Mouse (Mus musculus): ENCODE data around the gene Fstl3. TPM values are rescaled to one million over a fixed set of nuclear protein-coding genes. Genes with fewer than 3 reads are reported as not detected.
A peak's percentile ranks its signal among the peaks of the same experiment; 100 is the strongest.

The Fstl3 gene
- total and polyA plus RNA-seq, 2 experiments from 2014 or later, result 2.1 to 2.8 TPM

DNA sequence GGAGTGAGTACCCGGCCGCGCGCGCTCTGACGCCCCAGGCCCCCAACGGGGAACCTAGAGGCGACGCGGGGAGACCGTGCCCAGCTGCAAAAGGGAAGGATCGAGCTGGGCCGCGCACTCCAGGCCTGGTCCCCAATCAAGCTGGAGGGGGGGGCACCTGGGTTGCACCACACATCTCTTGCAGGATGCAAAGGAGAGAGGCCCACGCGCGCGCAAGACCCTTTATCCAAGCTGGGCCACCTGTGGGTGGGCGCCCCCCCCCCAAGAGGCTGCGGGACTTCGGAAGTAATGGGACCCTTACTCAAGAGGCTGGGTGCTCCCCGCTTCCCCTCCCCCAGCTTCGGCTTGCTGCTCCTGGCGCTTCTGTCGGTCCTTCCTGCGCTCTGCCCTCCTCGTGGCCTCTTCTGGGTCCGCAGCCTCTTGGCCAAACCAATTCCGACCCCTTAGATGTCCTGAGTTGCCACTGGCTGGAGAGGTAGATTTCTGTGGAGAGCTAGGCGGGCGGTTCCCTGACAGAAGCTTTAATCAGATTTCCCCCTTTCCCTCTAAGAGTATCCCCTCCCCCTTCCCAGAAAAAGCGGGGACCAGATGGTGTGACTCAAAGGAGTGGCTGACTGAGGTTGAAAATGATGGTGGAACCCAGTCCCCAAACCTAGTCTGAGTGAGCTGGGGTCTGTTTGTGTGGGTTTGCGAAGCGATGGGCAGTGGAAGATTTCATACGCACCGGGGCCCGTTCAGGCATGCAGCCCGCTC, 16.8 kb downstream of the Fstl3 start:
- ATAC-seq, result peak; percentile 69
- peak overlapping the region; percentile 88 for H3K4me2 ChIP-seq (ENCODE audit: low read depth)
- H3K27me3 ChIP-seq (ENCODE audit: insufficient read depth, low read length), result no peaks in the 10 kb centered on the region
- H3K27ac ChIP-seq (ENCODE audit: low read depth, low read length), result peak overlapping the region; percentile 94
- peak overlapping the region; percentile 92 for H3K4me3 ChIP-seq (ENCODE audit: low read depth, low read length)
- WGBS, result under 1% methylated on average over 37 of the region's 38 CpGs
- H3K9me3 ChIP-seq (ENCODE audit: low read length), result no peaks in the 10 kb centered on the region
- peaks cover 15% of the 10 kb centered on the region; the same call in 1 of the 2 replicates for H3K4me1 ChIP-seq (ENCODE audit: insufficient read depth)
- DNase-seq, result peak; percentile 79
- no peaks in the 10 kb centered on the region for H3K36me3 ChIP-seq (ENCODE audit: insufficient read depth)
- TF ChIP-seq CTCF (IDR thresholded peaks at IDR 0.05; ENCODE audit: low read depth), result no peak
- H3K9ac ChIP-seq, result peak overlapping the region; percentile 98

- peak overlapping the region; percentile 98 for H3K9ac ChIP-seq
- peak overlapping the region; percentile 88 for H3K4me2 ChIP-seq (ENCODE audit: low read depth)
- H3K27me3 ChIP-seq (ENCODE audit: insufficient read depth, low read length), result no peaks in the 10 kb centered on the region
- peak overlapping the region; percentile 92 for H3K4me3 ChIP-seq (ENCODE audit: low read depth, low read length)
- 2% methylated on average over 10 of the region's 10 CpGs for WGBS
- ATAC-seq, result no peak
- H3K4me1 ChIP-seq (ENCODE audit: insufficient read depth), result peaks cover 15% of the 10 kb centered on the region; the same call in 1 of the 2 replicates
- no peaks in the 10 kb centered on the region for H3K36me3 ChIP-seq (ENCODE audit: insufficient read depth)
- TF ChIP-seq CTCF (IDR thresholded peaks at IDR 0.05; ENCODE audit: low read depth), result no peak
- H3K27ac ChIP-seq (ENCODE audit: low read depth, low read length), result peak overlapping the region; percentile 94
- H3K9me3 ChIP-seq (ENCODE audit: low read length), result no peaks in the 10 kb centered on the region
- no peak for DNase-seq
These were observed 17.4 kb downstream of the Fstl3 start for GRCm38 (mm10) chr10:79794491-79794931.

DNA sequence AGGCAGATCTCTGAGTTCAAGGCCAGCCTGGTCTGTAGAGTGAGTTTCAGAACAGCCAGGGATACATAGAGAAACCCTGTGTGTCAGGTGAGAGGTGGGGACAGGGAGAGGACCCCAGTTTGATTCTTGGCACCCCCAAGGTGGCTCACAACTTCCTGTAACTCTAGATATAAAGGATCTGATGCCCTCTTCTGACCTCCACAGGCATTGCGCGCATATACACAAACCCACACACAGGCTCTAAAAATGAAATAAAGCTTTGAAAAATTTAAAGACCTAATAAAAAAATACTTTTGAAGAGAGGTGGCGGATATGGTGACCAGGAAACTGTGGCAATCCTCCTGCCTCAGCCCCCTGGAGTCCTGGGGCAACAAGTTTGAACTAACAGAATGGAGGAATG, 18.8 kb downstream of the Fstl3 start:
- Histone ChIP-seq H3K4me1 (ENCODE audit: insufficient read depth) (peaks cover 15% of the 10 kb centered on the region; the same call in 1 of the 2 replicates), H3K4me3 (ENCODE audit: low read depth, low read length) (no peak overlapping the region), H3K9ac (no peak overlapping the region), H3K4me2 (ENCODE audit: low read depth) (no peak overlapping the region), H3K27me3 (ENCODE audit: insufficient read depth, low read length) (no peaks in the 10 kb centered on the region), H3K27ac (ENCODE audit: low read depth, low read length) (no peak overlapping the region), H3K36me3 (ENCODE audit: insufficient read depth) (no peaks in the 10 kb centered on the region), H3K9me3 (ENCODE audit: low read length) (no peaks in the 10 kb centered on the region)
- no peak for TF ChIP-seq CTCF (IDR thresholded peaks at IDR 0.05; ENCODE audit: low read depth)
- DNase-seq (no peak), ATAC-seq (no peak)
- 98% methylated on average over 3 of the region's 3 CpGs for WGBS

GRCm38 (mm10) chr10:79797326-79797725, 20.3 kb downstream of the Fstl3 start:
- no peak overlapping the region for H3K4me3 ChIP-seq (ENCODE audit: low read depth, low read length)
- no peaks in the 10 kb centered on the region for H3K9me3 ChIP-seq (ENCODE audit: low read length)
- no peaks in the 10 kb centered on the region for H3K27me3 ChIP-seq (ENCODE audit: insufficient read depth, low read length)
- H3K4me2 ChIP-seq (ENCODE audit: low read depth), result peak overlapping the region; percentile 30; the same call in 1 of the 2 replicates
- TF ChIP-seq CTCF (IDR thresholded peaks at IDR 0.05; ENCODE audit: low read depth), result no peak
- H3K4me1 ChIP-seq (ENCODE audit: insufficient read depth), result peaks cover 24% of the 10 kb centered on the region
- 62% methylated on average over 15 of the region's 15 CpGs for WGBS
- H3K27ac ChIP-seq (ENCODE audit: low read depth, low read length), result no peak overlapping the region
- ATAC-seq (no peak), DNase-seq (no peak)
- H3K9ac ChIP-seq, result no peak overlapping the region
- no peaks in the 10 kb centered on the region for H3K36me3 ChIP-seq (ENCODE audit: insufficient read depth)

GRCm38 (mm10) chr10:79798289-79798928, 21.3 kb downstream of the Fstl3 start:
- Histone ChIP-seq H3K4me1 (ENCODE audit: insufficient read depth) (peaks cover 35% of the 10 kb centered on the region), H3K27me3 (ENCODE audit: insufficient read depth, low read length) (no peaks in the 10 kb centered on the region), H3K9ac (no peak overlapping the region), H3K36me3 (ENCODE audit: insufficient read depth) (no peaks in the 10 kb centered on the region), H3K4me3 (ENCODE audit: low read depth, low read length) (no peak overlapping the region), H3K4me2 (ENCODE audit: low read depth) (no peak overlapping the region), H3K9me3 (ENCODE audit: low read length) (no peaks in the 10 kb centered on the region), H3K27ac (ENCODE audit: low read depth, low read length) (no peak overlapping the region)
- DNase-seq (no peak), ATAC-seq (no peak)
- 87% methylated on average over 12 of the region's 12 CpGs for WGBS
- TF ChIP-seq CTCF (IDR thresholded peaks at IDR 0.05; ENCODE audit: low read depth), result no peak

- Histone ChIP-seq H3K36me3 (ENCODE audit: insufficient read depth) (no peaks in the 10 kb centered on the region), H3K4me1 (ENCODE audit: insufficient read depth) (peaks cover 40% of the 10 kb centered on the region), H3K9ac (no peak overlapping the region), H3K27ac (ENCODE audit: low read depth, low read length) (no peak overlapping the region), H3K4me2 (ENCODE audit: low read depth) (no peak overlapping the region), H3K27me3 (ENCODE audit: insufficient read depth, low read length) (no peaks in the 10 kb centered on the region), H3K9me3 (ENCODE audit: low read length) (no peaks in the 10 kb centered on the region), H3K4me3 (ENCODE audit: low read depth, low read length) (no peak overlapping the region)
- no peak for ATAC-seq
- no peak for DNase-seq
- WGBS, result 70% methylated on average over 11 of the region's 11 CpGs
- no peak for TF ChIP-seq CTCF (IDR thresholded peaks at IDR 0.05; ENCODE audit: low read depth)
These were observed 23.4 kb downstream of the Fstl3 start for GRCm38 (mm10) chr10:79800508-79800907.

- Histone ChIP-seq H3K27me3 (ENCODE audit: insufficient read depth, low read length) (no peaks in the 10 kb centered on the region), H3K4me2 (ENCODE audit: low read depth) (no peak overlapping the region), H3K9me3 (ENCODE audit: low read length) (no peaks in the 10 kb centered on the region), H3K36me3 (ENCODE audit: insufficient read depth) (no peaks in the 10 kb centered on the region; the same call in 1 of the 2 replicates), H3K4me3 (ENCODE audit: low read depth, low read length) (no peak overlapping the region), H3K27ac (ENCODE audit: low read depth, low read length) (peak overlapping the region; percentile 45; the same call in 1 of the 2 replicates), H3K4me1 (ENCODE audit: insufficient read depth) (peaks cover 36% of the 10 kb centered on the region), H3K9ac (no peak overlapping the region)
- no peak for DNase-seq
- 30% methylated on average over 3 of the region's 3 CpGs for WGBS
- no peak for TF ChIP-seq CTCF (IDR thresholded peaks at IDR 0.05; ENCODE audit: low read depth)
- ATAC-seq, result no peak
These were observed 24.8 kb downstream of the Fstl3 start for GRCm38 (mm10) chr10:79801837-79802236.

All from forebrain, postnatal 0 days (tissue).